Mouse (Mus musculus): ENCODE data around the gene Prep. TPM values are rescaled to one million over a fixed set of nuclear protein-coding genes. Genes with fewer than 3 reads are reported as not detected.
"Not testable (repeated sequence)": the region's sequence is repeated elsewhere in the genome, so short reads cannot be mapped to it uniquely, and the experiment has no call there.

The Prep gene
- polyA plus RNA-seq, 1 experiment from 2014 or later = 41.7 TPM

- not testable (repeated sequence) for H3K27ac ChIP-seq (replicated peaks); H3K9me3 ChIP-seq; H3K36me3 ChIP-seq (replicated peaks); H3K4me3 ChIP-seq; H3K4me1 ChIP-seq; H3K27me3 ChIP-seq (replicated peaks; ENCODE audit: low read depth, poor library complexity, severe bottlenecking); DNase-seq (ENCODE audit: low spot score)
- WGBS = 75% methylated on average over 2 of the region's 5 CpGs
Observed at GRCm38 (mm10) chr10:45177798-45178197, 110.8 kb downstream of the Prep start, which contains the start of gene Popdc3. Gene Popdc3, plus strand, starts transcription at chr10:45178098.

DNA sequence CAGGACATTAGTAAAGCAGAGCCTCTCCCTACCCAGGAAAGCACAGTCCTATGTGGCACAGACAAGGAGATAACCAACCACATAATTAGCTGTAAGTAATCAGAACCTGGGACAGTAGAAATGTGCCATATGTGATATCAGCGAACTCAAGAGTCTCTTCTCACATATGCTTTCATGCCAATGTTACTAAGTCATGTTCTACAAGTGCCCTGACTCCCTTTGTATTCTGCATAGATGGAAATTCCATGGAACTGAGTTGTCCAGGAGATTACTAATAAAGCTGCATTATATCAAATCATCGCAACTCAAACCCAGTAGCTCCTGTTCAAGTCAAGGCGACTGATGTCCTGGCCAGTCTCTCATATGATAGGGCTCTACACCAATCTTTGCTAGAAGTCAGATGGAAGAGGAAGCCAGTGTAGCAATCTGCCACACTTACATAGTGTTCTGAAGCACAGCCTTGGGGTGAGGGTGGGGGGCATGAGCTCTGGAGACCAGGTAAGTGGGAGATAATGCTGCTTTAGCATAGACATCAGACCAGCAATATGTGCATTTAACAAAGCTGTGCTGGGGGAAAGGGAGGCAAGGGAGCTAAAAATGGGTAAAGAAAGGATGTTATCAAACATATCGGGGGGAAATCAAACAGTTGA, 113.8 kb downstream of the Prep start:
- no peaks in the 10 kb centered on the region for H3K27me3 ChIP-seq (replicated peaks; ENCODE audit: low read depth, poor library complexity, severe bottlenecking)
- no peak overlapping the region for H3K4me3 ChIP-seq
- no peaks in the 10 kb centered on the region for H3K4me1 ChIP-seq
- no peaks in the 10 kb centered on the region for H3K9me3 ChIP-seq
- no peaks in the 10 kb centered on the region for H3K36me3 ChIP-seq (replicated peaks)
- 93% methylated on average over 4 of the region's 4 CpGs for WGBS
- no peak overlapping the region for H3K27ac ChIP-seq (replicated peaks)
- DNase-seq (ENCODE audit: low spot score) = no peak

DNA sequence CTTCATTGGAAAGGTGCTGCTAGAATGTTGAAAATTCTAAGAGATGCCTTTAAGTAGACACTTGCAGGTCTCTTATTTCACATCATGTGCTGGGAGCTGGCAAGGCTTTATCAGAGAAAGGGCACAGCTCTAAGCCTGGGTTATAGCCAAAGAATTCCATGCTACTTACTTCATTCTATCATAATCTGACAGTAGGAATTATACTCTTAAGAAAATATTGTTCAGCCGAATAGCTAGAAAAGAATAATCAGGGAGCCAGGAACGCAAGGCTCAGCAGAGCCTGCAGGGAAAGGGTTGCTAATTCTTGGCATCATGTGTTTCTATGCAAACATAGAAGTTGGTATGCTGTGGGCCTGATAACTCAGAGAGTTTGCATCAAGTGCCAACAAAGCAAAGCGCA, 114.3 kb downstream of the Prep start:
- WGBS = 95% methylated on average over 3 of the region's 3 CpGs
- Histone ChIP-seq H3K36me3 (replicated peaks) (no peaks in the 10 kb centered on the region), H3K9me3 (no peaks in the 10 kb centered on the region), H3K27ac (replicated peaks) (no peak overlapping the region), H3K4me1 (no peaks in the 10 kb centered on the region), H3K4me3 (no peak overlapping the region), H3K27me3 (replicated peaks; ENCODE audit: low read depth, poor library complexity, severe bottlenecking) (no peaks in the 10 kb centered on the region)
- DNase-seq (ENCODE audit: low spot score) = no peak

- WGBS = 93% methylated on average over 2 of the region's 2 CpGs
- no peak overlapping the region for H3K4me3 ChIP-seq
- no peaks in the 10 kb centered on the region for H3K9me3 ChIP-seq
- H3K4me1 ChIP-seq = no peaks in the 10 kb centered on the region
- no peaks in the 10 kb centered on the region for H3K27me3 ChIP-seq (replicated peaks; ENCODE audit: low read depth, poor library complexity, severe bottlenecking)
- no peak for DNase-seq (ENCODE audit: low spot score)
- no peak overlapping the region for H3K27ac ChIP-seq (replicated peaks)
- no peaks in the 10 kb centered on the region for H3K36me3 ChIP-seq (replicated peaks)
Observed at GRCm38 (mm10) chr10:45185457-45185856, 118.5 kb downstream of the Prep start.

DNA sequence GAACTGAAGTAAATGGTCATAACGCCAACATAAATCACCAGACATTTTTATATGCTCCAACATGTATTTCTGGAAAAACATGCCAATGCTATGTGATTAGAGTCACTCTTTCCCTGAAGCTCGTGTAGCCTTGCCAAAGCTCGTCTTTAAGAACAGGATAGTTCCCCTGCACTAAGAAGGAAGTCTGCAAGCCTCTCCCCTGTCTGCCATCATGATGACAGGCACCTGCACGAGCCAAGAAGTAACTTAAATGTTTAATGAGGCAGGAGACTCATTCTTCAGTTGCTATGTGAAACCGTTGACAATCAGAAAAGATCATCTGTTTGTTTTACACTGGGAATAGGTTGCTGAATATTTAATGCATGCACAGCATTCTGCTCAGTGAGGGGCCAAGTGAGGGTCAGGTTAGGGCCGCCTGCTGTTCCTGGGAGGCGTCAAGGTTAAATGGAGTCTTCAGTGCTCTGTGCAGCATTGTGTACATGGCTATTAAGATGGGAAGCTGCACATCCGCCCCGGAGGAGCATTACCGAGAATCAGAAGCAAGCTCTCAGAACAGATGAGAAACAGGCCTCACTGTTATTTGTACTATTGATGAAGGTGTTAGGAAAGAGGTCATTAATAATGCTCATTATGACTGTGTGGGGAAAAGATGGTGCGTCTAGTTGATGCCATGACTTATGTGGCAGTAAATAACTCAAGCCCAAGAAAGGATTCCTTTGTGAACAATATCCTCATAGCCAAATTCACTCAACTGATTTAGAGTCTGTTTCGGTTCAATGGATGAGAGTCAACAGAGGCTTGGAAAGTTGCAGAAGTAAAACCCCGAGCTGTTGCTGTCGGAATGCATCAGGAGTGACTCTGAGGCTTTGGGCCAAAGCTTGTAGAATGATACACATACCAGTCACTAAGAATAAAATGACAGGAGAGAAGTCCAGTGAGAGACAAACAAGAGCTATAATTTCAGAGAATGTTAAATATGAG, 126.6 kb downstream of the Prep start:
- H3K4me3 ChIP-seq = no peak overlapping the region
- WGBS = 73% methylated on average over 14 of the region's 14 CpGs
- H3K9me3 ChIP-seq = no peaks in the 10 kb centered on the region
- H3K27me3 ChIP-seq (replicated peaks; ENCODE audit: low read depth, poor library complexity, severe bottlenecking) = no peaks in the 10 kb centered on the region
- no peak overlapping the region for H3K27ac ChIP-seq (replicated peaks)
- H3K4me1 ChIP-seq = peaks cover 3% of the 10 kb centered on the region; the same call in 1 of the 2 replicates
- no peak for DNase-seq (ENCODE audit: low spot score)
- no peaks in the 10 kb centered on the region for H3K36me3 ChIP-seq (replicated peaks)

GRCm38 (mm10) chr10:45194531-45194930, 127.5 kb downstream of the Prep start:
- Histone ChIP-seq H3K27ac (replicated peaks) (no peak overlapping the region), H3K4me3 (no peak overlapping the region), H3K4me1 (peaks cover 3% of the 10 kb centered on the region; the same call in 1 of the 2 replicates), H3K9me3 (no peaks in the 10 kb centered on the region), H3K36me3 (replicated peaks) (no peaks in the 10 kb centered on the region), H3K27me3 (replicated peaks; ENCODE audit: low read depth, poor library complexity, severe bottlenecking) (no peaks in the 10 kb centered on the region)
- 85% methylated on average over 5 of the region's 5 CpGs for WGBS
- DNase-seq (ENCODE audit: low spot score) = no peak

DNA sequence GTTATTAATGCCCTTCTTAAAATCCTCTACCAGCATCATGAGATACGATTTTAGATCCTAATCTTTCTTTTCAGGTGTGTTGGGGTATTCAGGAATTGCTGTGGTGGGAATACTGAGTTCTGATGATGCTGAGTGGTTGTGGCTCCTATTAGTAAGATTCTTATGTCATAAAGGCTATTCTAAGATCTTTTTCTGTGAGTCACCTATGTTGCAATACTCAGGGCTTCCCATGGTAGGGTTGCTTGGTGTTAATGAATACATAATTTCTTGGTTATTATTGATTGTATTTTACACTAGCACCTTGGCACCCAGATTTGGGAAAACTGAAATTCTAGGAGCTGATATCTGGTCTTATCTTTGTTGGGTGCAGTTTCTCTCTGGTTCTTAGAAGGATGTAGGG, 137.6 kb downstream of the Prep start:
- no peak for DNase-seq (ENCODE audit: low spot score)
- 72% methylated on average over 1 of the region's 1 CpGs for WGBS

GRCm38 (mm10) chr10:45210201-45210600, 143.2 kb downstream of the Prep start:
- Histone ChIP-seq H3K27ac (replicated peaks) (no peak overlapping the region), H3K9me3 (no peaks in the 10 kb centered on the region), H3K4me1 (no peaks in the 10 kb centered on the region), H3K27me3 (replicated peaks; ENCODE audit: low read depth, poor library complexity, severe bottlenecking) (no peaks in the 10 kb centered on the region), H3K4me3 (no peak overlapping the region), H3K36me3 (replicated peaks) (no peaks in the 10 kb centered on the region)
- DNase-seq (ENCODE audit: low spot score) = no peak

More for the DNA sequence above, 137.6 kb downstream of the Prep start:
- Histone ChIP-seq H3K27ac (replicated peaks) (no peak overlapping the region), H3K27me3 (replicated peaks; ENCODE audit: low read depth, poor library complexity, severe bottlenecking) (no peaks in the 10 kb centered on the region), H3K9me3 (no peaks in the 10 kb centered on the region), H3K36me3 (replicated peaks) (no peaks in the 10 kb centered on the region), H3K4me3 (no peak overlapping the region), H3K4me1 (no peaks in the 10 kb centered on the region)

- no peak overlapping the region for H3K27ac ChIP-seq (replicated peaks)
- WGBS = 88% methylated on average over 7 of the region's 7 CpGs
- no peak overlapping the region for H3K4me3 ChIP-seq
- DNase-seq (ENCODE audit: low spot score) = no peak
- no peaks in the 10 kb centered on the region for H3K4me1 ChIP-seq
- H3K36me3 ChIP-seq (replicated peaks) = no peaks in the 10 kb centered on the region
- H3K9me3 ChIP-seq = no peaks in the 10 kb centered on the region
- H3K27me3 ChIP-seq (replicated peaks; ENCODE audit: low read depth, poor library complexity, severe bottlenecking) = no peaks in the 10 kb centered on the region
Observed at GRCm38 (mm10) chr10:45216676-45217075, 149.7 kb downstream of the Prep start.

Small RNAs within 50 kb of the gene (microRNA-seq; reads per million reads assigned to microRNA genes)
- not detected for gene Gm23766

Other genes starting within 250 kb of the Prep start
- 0.36 and 0.63 TPM in 2 replicates for gene Popdc3, start 110.9 kb downstream of the Prep start, polyA plus RNA-seq (2016; fragmentation: Nextera tagmentation; extraction: Ambion mirVana)

Measured in embryonic facial prominence, embryonic 10.5 days (tissue).